Mouse (Mus musculus) CH12.LX (cell line): ENCODE results near the gene Rundc3a. TPM values are rescaled to one million over a fixed set of nuclear protein-coding genes. Genes with fewer than 3 reads are reported as not detected.

Source experiments
- DNase-seq: peaks from one replicate; pipeline ENCODE4 v3.0.0-alpha.2; 2013; ENCODE audit errors: extremely low read depth
- H3K27ac ChIP-seq: 2 replicates; pipeline ENCODE4 v1.5.1; 2012; ENCODE audit warnings: low read depth, mild to moderate bottlenecking, control low read depth, moderate library complexity; ENCODE audit not compliant: insufficient read depth
- H3K27me3 ChIP-seq: replicated peaks from 2 replicates; pipeline ENCODE3; 2012; ENCODE audit warnings: inconsistent platforms
- H3K36me3 ChIP-seq, 2 experiments: replicated peaks in 1 of 2; 2 replicates each; pipeline versions ENCODE3 to v1.6.1; 2012; ENCODE audit warnings: inconsistent platforms in 1 of 2, low read length in 1 of 2, mild to moderate bottlenecking in 1 of 2, mixed read lengths in 1 of 2, moderate library complexity in 1 of 2; ENCODE audit not compliant: control insufficient read depth in 1 of 2, insufficient read depth in 1 of 2
- H3K4me1 ChIP-seq, 2 experiments: 2 replicates each; pipeline ENCODE4 v1.6.1; 2012; ENCODE audit warnings: inconsistent platforms in 1 of 2, moderate library complexity in 1 of 2; ENCODE audit not compliant: insufficient read depth in 2 of 2, control insufficient read depth in 1 of 2
- H3K4me2 ChIP-seq: 2 replicates; pipeline ENCODE4 v1.6.1; 2012; ENCODE audit warnings: low read depth, mild to moderate bottlenecking, control low read depth; ENCODE audit not compliant: poor library complexity, insufficient read depth, severe bottlenecking
- H3K4me3 ChIP-seq, 3 experiments: fragments of 150-350 bp in 1 of 3; sonication (generic) in 1 of 3; replicated peaks in 1 of 3; 2 replicates each; pipeline versions ENCODE3 to v1.5.1; 2011 to 2012; ENCODE audit warnings: low read depth in 2 of 3, low read length in 2 of 3, mild to moderate bottlenecking in 2 of 3, moderate library complexity in 2 of 3, control low read depth in 1 of 3, improper control_type of control experiment in 1 of 3, inconsistent platforms in 1 of 3, mixed read lengths in 1 of 3; ENCODE audit not compliant: poor library complexity in 1 of 3
- H3K79me2 ChIP-seq: replicated peaks from 2 replicates; pipeline ENCODE4 v1.6.1; 2012; ENCODE audit warnings: mild to moderate bottlenecking, moderate library complexity; ENCODE audit not compliant: control insufficient read depth, poor library complexity, insufficient read depth, severe bottlenecking; ENCODE audit errors: extremely low read depth
- H3K9ac ChIP-seq: 2 replicates; pipeline ENCODE4 v1.6.1; 2012; ENCODE audit warnings: low read depth, mild to moderate bottlenecking, control low read depth, moderate library complexity; ENCODE audit not compliant: insufficient read depth
- H3K9me3 ChIP-seq: replicated peaks from 2 replicates; pipeline ENCODE3; 2012; ENCODE audit warnings: low read length, inconsistent platforms, mixed read lengths
- BHLHE40 ChIP-seq: IDR thresholded peaks from 2 replicates; pipeline ENCODE4 v1.6.1; 2011; ENCODE audit warnings: mild to moderate bottlenecking, low read depth, low read length, improper control_type of control experiment
- CHD2 ChIP-seq: IDR thresholded peaks from 2 replicates; pipeline ENCODE4 v1.6.1; 2011; ENCODE audit warnings: low read length, improper control_type of control experiment
- E2F4 ChIP-seq: IDR thresholded peaks from 2 replicates; pipeline ENCODE4 v1.6.1; 2011; ENCODE audit warnings: low read depth, low read length, improper control_type of control experiment; ENCODE audit not compliant: insufficient replicate concordance
- ELF1 ChIP-seq: IDR thresholded peaks from 2 replicates; pipeline ENCODE4 v1.6.1; 2014; ENCODE audit warnings: low read depth, mild to moderate bottlenecking, inconsistent platforms, low read length, improper control_type of control experiment
- EP300 ChIP-seq: IDR thresholded peaks from 2 replicates; pipeline ENCODE4 v1.6.1; 2011; ENCODE audit warnings: low read length, improper control_type of control experiment
- IRF4 ChIP-seq: IDR thresholded peaks from 2 replicates; pipeline ENCODE4 v1.6.1; 2014; ENCODE audit warnings: low read depth, mild to moderate bottlenecking, inconsistent platforms, low read length, improper control_type of control experiment
- JUND ChIP-seq: conservative IDR thresholded peaks from 2 replicates; pipeline ENCODE4 v1.6.1; 2011; ENCODE audit warnings: low read depth, low read length, improper control_type of control experiment
- KAT2A ChIP-seq: IDR thresholded peaks from 2 replicates; pipeline ENCODE4 v1.6.1; 2012; ENCODE audit warnings: low read length, improper control_type of control experiment, inconsistent platforms; ENCODE audit not compliant: insufficient replicate concordance
- POLR2A ChIP-seq: IDR thresholded peaks from 2 replicates; pipeline ENCODE4 v1.6.1; 2011; ENCODE audit warnings: low read depth, mild to moderate bottlenecking, improper control_type of control experiment, low read length
- POLR2AphosphoS2 ChIP-seq: IDR thresholded peaks from 2 replicates; pipeline ENCODE4 v1.6.1; 2011; ENCODE audit warnings: low read depth, low read length, improper control_type of control experiment
- SIN3A ChIP-seq: IDR thresholded peaks from 2 replicates; pipeline ENCODE4 v1.6.1; 2012; ENCODE audit warnings: low read length, improper control_type of control experiment, inconsistent platforms
- SMC3 ChIP-seq: IDR thresholded peaks from 2 replicates; pipeline ENCODE4 v1.6.1; 2011; ENCODE audit warnings: low read depth, low read length, improper control_type of control experiment
- UBTF ChIP-seq: IDR thresholded peaks from 2 replicates; pipeline ENCODE4 v1.6.1; 2012; ENCODE audit warnings: low read depth, mild to moderate bottlenecking, inconsistent platforms, low read length, improper control_type of control experiment, moderate library complexity
- USF1 ChIP-seq: IDR thresholded peaks from 2 replicates; pipeline ENCODE4 v1.6.1; 2014; ENCODE audit warnings: low read depth, mild to moderate bottlenecking, inconsistent platforms, low read length, improper control_type of control experiment
- ZKSCAN1 ChIP-seq: IDR thresholded peaks from 2 replicates; pipeline ENCODE4 v1.6.1; 2012; ENCODE audit warnings: low read depth, inconsistent platforms, low read length, improper control_type of control experiment, borderline replicate concordance
- ZNF384 ChIP-seq: IDR thresholded peaks from 2 replicates; pipeline ENCODE4 v1.6.1; 2012; ENCODE audit warnings: low read depth, low read length, improper control_type of control experiment, inconsistent platforms
- dilution Hi-C: fragments of 300-500 bp; cut with MboI; formaldehyde crosslinking; loops from 2 replicates; pipeline ENCODE4 v1.14.3; 2020; ENCODE audit warnings: low sequenced_read_pairs; ENCODE audit not compliant: extremely low pct_unique_long_range_greater_than_20kb, extremely low pct_ligation_motif_present
- in situ Hi-C: fragments of 300-500 bp; cut with MboI; formaldehyde crosslinking; loops from 3 replicates; pipeline ENCODE4 v1.14.3; 2019; ENCODE audit warnings: low sequenced_read_pairs, low pct_ligation_motif_present, low pct_unique_long_range_greater_than_20kb, mixed read lengths
- polyA plus RNA-seq: library from polyadenylated mRNA; unstranded; fragments of >175 nt; gene quantifications from 2 replicates; pipeline ENCODE4 v1.2.1, GENCODE M21; 2012; ENCODE audit warnings: low read depth; ENCODE audit not compliant: insufficient read length
- total RNA-seq, 2 experiments: library from RNA; depleted of rRNA; stranded (reverse); fragments of 300-350 nt in 1 of 2; fragments of >200 nt in 1 of 2; gene quantifications; 2 replicates each; pipeline ENCODE4 v1.2.3; 2012 to 2014

Rundc3a gene
- total and polyA plus RNA-seq, 3 experiments, result 1.4 to 16.3 (median 3.3) TPM

- DNase-seq, result no peak
- peaks cover 8 to 29% of the 10 kb centered on the region in 2 experiments for H3K4me1 ChIP-seq
- peaks cover under 1% of the 10 kb centered on the region for H3K27me3 ChIP-seq
- H3K4me3 ChIP-seq, result no peak overlapping the region
- no peak overlapping the region for H3K27ac ChIP-seq
- no peak overlapping the region for H3K9ac ChIP-seq
- peaks cover 46 to 64% of the 10 kb centered on the region in 2 experiments for H3K36me3 ChIP-seq
- no peak overlapping the region for H3K4me2 ChIP-seq
- TF ChIP-seq CHD2 (no peak), POLR2A (peak; percentile 26; the same call in 1 of the 2 replicates)
- in situ Hi-C loops (no loop called here), dilution Hi-C loops (loop anchor here (25.0 kb wide), 1 partner anchor 90 kb away; the partner anchor contains the start of gene Ubtf)
- H3K79me2 ChIP-seq, result peaks cover 12% of the 10 kb centered on the region
- no peaks in the 10 kb centered on the region for H3K9me3 ChIP-seq
Observed at GRCm38 (mm10) chr11:102401898-102402500, 8.8 kb downstream of the Rundc3a start.

- Histone ChIP-seq H3K4me3 (no peak overlapping the region), H3K9ac (no peak overlapping the region), H3K9me3 (no peaks in the 10 kb centered on the region), H3K27me3 (no peaks in the 10 kb centered on the region), H3K27ac (no peak overlapping the region), H3K4me2 (no peak overlapping the region), H3K36me3 (peaks cover 46 to 64% of the 10 kb centered on the region in 2 experiments), H3K79me2 (peaks cover 12% of the 10 kb centered on the region), H3K4me1 (peaks cover 8 to 29% of the 10 kb centered on the region in 2 experiments)
- DNase-seq, result no peak
- dilution Hi-C loops (loop anchor here (25.0 kb wide), 1 partner anchor 91 kb away; the partner anchor contains the start of gene Ubtf), in situ Hi-C loops (no loop called here)
- TF ChIP-seq UBTF, result no peak
- TF ChIP-seq ZNF384, result no peak
- no peak for TF ChIP-seq EP300
- TF ChIP-seq USF1, result no peak
- no peak for TF ChIP-seq BHLHE40
- no peak for TF ChIP-seq ELF1
- no peak for TF ChIP-seq IRF4
- TF ChIP-seq SMC3, result no peak
- no peak for TF ChIP-seq KAT2A
- no peak for TF ChIP-seq JUND
- TF ChIP-seq CHD2, result no peak
- no peak; the same call in 1 of the 2 replicates for TF ChIP-seq POLR2A
- TF ChIP-seq E2F4, result no peak
- no peak for TF ChIP-seq ZKSCAN1
- TF ChIP-seq SIN3A, result no peak
- no peak for TF ChIP-seq POLR2AphosphoS2
Observed at GRCm38 (mm10) chr11:102403657-102404056, 10.5 kb downstream of the Rundc3a start.
